Mouse (Mus musculus) heart, adult 8-10 months (tissue): ENCODE measurements around the gene Ccdc182. TPM values are rescaled to one million over a fixed set of nuclear protein-coding genes. Genes with fewer than 3 reads are reported as not detected.
A peak's percentile ranks its signal among the peaks of the same experiment; 100 is the strongest.

ENCODE experiments used
- DNase-seq: peaks from one replicate; pipeline ENCODE4 v3.0.0; 2022; ENCODE audit warnings: low spot score
- total RNA-seq, 4 experiments: library from RNA; stranded (reverse); gene quantifications; 2 replicates each; pipeline ENCODE4 v1.2.4; 2022

The Ccdc182 gene
- total RNA-seq, 4 experiments from 2014 or later: not detected

GRCm38 (mm10) chr11:88281428-88282119 is 12.3 kb upstream of the Ccdc182 start:
- DNase-seq: no peak

DNA sequence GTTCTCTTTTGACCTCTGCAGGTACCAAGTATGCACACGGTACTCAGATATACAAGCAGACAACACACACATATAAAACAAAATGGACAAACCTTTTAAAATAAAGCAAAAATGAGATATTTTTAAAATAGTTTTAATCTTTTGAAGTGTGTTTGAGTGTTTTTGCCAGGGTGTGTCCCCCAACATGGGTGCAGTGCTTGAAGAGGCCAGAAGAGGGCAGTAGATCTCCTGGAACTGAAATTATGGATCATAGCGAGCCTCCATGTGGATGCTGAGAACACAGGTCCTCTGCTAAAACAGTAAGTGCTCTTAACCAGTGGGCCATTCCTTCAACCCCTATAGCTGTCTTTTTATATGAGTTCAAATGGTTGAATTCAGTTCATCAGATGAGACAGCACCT is 11.3 kb upstream of the Ccdc182 start:
- no peak for DNase-seq

DNA sequence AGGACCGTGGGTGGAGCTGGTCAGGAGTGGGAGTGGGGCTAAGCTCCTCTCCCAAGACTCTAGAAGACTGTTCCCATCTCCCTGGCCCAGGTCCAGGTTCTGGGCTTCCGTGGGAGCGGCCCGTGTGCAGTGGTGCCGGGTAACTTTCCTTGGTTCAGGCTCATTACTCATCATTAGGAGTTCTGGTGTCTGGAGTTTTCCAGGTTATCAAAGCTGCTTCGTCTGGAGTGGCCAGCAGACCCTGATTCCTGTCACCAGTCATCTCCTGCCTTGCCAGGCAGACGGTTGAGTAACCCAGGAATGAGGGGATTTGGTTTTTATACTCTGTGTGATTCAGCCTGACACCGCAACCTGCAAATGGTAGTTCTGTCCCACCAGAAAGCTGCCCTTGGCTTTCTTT is 7.8 kb upstream of the Ccdc182 start:
- no peak for DNase-seq

GRCm38 (mm10) chr11:88288400-88288799 is 5.5 kb upstream of the Ccdc182 start:
- DNase-seq: no peak

DNA sequence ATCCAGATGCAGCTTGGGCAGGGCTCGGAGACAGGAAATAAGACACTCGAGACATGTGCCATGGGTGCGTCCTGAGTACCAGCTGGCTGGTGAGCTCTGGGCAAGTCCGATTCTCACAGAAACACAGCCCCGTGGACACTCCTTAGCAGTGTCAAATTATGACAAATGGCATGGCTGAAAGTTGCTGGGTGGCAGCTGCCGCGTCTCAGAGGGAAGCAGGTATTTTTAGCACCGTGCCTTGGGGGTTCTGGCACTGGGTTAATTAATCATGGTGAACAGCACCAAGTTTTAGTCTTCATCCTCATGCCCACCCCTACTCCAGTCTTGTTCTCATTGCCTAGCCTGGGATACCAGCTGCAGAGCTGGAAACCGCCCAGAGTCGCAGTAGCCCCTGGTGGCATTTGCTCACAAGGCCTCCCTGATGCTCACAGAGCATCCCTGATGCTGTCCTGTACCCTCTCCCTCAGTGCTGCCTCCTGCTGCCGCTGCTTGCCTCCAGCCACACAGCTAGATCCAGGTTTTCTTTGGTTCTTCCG is 5.0 kb upstream of the Ccdc182 start:
- DNase-seq: no peak

- DNase-seq: no peak
Measured at GRCm38 (mm10) chr11:88291245-88291644, 2.6 kb upstream of the Ccdc182 start.

- peak; percentile 28 for DNase-seq
Measured at GRCm38 (mm10) chr11:88291688-88292087, 2.2 kb upstream of the Ccdc182 start.

GRCm38 (mm10) chr11:88294394-88294710 is 494 bp downstream of the Ccdc182 start:
- DNase-seq: no peak

DNA sequence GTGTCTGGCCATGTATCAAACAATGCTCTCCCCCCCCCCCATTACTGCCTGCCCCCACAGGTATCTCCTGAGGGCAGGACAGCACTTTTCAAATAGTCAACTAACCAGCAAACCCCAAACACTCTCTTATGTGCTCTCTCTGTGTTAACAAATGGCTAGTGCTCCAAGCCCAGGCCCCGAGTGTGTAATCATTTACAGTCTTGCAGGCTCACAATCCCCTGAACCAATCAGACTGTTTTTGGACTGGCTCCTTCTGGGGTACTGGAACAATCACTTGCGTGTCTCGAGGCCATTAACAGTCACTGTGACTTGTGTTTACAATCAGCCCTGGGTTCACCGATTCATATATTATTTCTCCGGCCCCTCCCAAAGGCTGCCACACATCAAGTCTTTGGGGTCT is 1.4 kb downstream of the Ccdc182 start:
- DNase-seq: no peak

GRCm38 (mm10) chr11:88297526-88297925 is 3.7 kb downstream of the Ccdc182 start:
- no peak for DNase-seq

GRCm38 (mm10) chr11:88299345-88299744 is 5.5 kb downstream of the Ccdc182 start:
- no peak for DNase-seq

DNA sequence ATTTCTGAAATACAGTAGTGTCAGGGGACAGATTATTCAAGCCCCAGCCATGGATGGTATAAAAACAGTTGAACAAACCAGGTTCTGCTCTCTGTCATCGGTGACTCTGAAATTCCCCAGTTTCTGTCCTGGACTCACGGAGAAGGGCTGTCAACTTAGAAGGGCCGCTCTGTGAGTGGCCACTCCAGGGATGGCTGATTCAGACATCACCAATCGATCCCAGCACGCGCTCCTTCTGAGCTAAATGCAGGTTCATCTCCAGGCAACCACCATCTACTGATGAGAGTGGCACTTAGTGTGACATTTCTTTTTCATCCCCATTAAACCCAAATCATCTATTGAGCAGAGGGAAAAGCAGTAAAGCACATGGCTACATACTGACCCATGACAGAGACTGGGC is 7.8 kb downstream of the Ccdc182 start:
- DNase-seq: no peak

DNA sequence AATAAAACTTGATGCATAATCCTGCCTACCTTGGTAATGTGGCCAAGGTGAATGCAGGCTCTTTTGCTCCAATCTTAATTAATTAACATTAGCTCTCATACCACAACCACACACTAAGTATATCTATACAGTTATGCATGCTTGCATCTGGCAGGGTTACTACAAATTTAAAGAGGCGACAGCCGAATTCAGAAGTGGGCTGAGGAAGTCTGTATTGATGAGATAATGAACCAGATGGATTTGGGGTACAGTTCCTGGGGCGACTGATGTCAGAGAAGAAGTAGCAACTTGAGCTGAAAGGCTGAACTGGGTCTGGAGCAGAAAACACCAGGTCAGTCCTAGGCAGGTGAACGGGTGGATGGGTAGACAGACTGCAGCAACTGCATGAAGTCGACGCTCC is 11.9 kb downstream of the Ccdc182 start:
- DNase-seq: no peak

DNA sequence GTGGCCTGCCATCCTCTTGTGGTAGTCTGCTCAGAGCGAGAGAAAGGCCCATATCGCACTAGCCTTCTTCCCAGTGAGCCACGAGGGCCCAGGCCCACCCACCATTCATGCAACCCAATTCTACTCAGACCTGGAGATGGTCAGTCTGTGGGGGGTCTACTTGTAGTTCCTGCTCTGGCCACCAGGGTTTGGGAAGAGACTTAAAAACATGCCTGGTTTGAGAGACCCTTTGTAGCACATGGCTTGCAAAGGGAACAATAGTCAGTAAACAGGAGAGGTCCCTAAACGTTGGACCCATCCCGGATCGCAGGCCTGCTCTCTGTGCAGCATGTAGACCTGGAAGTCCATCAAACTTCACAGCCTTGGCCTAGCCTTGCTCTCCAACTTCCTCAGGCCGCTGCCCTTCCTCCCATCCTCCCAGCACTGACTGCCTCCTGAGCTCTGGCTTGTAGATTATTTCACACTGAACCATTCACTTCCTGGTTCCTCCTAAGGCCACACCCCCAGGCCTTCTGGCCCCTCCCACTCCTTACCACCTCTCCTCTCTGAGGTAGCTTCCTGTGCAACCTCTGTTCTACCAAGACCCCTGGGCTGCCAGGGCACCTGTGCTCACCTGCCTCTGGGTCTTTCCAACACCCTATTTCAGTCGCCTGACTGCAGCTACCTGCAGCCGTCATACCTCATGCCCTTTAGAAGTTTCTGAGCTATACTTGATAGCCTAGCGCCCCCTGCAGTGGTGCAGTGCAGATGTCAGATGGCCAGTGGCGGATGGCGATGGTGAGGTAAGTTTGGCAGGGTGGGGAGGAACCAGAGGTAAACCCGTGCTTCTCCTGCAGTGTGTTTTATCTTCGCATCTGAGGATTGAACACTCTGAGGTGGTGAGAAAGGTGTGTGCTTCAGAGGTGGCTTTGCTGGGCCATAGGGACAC is 14.0 kb downstream of the Ccdc182 start:
- DNase-seq: no peak

DNA sequence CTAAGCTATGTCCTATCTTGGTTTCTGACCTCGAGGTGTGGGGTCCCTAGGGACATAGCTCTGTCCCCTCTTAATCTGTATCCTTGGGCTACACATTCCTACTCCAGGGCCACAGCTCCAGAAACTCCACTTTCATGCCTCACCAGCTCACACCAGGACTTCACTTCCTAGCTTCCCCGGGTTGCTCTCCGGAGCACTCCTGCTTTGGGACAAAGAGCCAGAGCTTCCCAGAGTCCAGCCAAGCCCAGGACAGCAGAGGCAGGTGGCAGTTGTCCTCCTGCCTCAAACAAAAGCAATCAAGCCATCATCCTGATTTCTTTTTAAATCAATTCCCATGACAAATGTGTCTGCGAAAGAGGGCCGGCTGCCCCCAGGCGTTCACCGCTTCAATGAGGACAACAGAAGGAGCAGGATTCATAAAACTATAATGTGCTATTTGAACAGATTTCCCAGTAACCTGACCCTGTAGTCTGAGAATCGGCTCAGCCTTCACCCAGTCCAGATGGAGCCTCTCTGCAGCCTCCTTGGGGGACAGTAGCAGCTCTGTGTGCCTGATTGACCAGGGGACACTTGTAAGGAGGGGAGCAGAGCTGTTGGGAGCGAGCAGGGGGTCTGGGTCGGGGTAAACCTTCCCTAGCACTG is 15.3 kb downstream of the Ccdc182 start:
- DNase-seq: no peak

DNA sequence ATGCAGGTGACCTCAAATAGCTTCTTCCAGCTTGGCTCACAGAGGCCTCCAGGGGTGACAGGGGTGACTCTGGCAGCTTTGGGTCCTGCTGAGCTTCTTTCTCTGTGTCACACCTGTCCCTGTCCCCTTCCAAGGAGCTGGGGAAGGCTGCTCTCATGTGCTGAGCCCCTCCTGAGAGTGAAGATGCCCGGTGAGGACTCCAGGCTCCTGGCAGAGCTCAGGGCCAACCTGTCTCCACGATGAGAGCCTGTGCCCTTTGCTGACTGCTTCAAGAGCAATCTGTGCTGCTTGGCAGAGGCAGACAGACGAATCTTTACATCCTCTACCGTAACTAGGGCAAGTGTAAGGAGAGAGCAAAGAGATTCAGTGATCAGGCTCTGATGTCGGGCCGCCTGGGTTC is 16.9 kb downstream of the Ccdc182 start:
- DNase-seq: no peak

DNA sequence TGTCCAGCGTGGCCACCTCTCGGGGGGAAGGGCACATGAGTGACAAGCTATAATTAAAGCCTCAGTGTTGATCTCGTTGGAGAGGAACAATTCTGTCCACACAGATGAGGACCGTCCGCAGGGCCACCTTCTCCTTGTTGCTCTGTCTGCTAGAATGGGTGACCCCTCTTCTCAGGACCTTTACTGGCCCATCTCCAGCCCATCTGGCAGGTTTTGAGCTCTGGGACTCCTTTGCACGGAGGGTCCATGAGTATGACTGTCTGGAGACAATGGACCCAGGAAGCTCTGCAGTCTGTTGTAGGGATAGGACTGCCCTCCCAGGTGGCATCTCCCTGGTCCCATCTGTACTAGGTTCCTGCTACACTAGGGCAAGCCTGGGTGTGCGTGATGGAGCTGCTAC is 17.7 kb downstream of the Ccdc182 start:
- DNase-seq: no peak

- DNase-seq: no peak
Measured at GRCm38 (mm10) chr11:88313512-88313911, 19.7 kb downstream of the Ccdc182 start.

GRCm38 (mm10) chr11:88314471-88314870 is 20.6 kb downstream of the Ccdc182 start:
- no peak for DNase-seq

- no peak for DNase-seq
Measured at GRCm38 (mm10) chr11:88315393-88315792, 21.5 kb downstream of the Ccdc182 start.

DNA sequence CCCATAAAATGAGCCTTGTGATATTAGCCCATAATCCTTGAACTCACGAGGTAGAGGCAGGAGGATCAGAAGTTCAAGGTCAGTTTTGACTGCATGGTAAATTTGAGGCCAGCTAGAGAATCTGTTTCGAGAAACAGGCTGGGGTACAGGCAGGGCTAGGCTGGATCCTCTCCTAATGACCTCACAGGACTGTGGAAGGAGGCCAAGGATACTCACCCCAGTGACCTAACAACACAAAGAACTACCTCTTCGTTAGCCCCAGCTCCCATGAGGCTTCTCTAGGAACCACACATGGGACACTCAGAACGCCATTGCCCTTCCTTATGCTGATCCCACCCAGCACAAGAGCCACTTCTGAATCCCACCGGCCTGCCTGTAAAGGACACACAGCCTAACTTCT is 25.0 kb downstream of the Ccdc182 start:
- DNase-seq: no peak

- no peak for DNase-seq
Measured at GRCm38 (mm10) chr11:88327016-88327415, 33.2 kb downstream of the Ccdc182 start.
